Mouse (Mus musculus): ENCODE measurements at regions not wholly inside any gene's neighbourhood (a gene's known extent, or its start where the extent isn't known, plus 50 kb on each side); places are given as distances from the start of the nearest gene placed in this dataset.

GRCm38 (mm10) chr2:169035315-169035714 lies 79.9 kb upstream of the Zfp64 start:
- no peak overlapping the region for H3K4me3 ChIP-seq (ENCODE audit: insufficient read depth in 1 of 2, low read depth in 2 of 2, low read length in 2 of 2)
- no peak overlapping the region for H3K27ac ChIP-seq
- H3K4me1 ChIP-seq (replicated peaks; ENCODE audit: control insufficient read depth in 2 of 2, insufficient read depth in 2 of 2, low read length in 1 of 2), result no peaks in the 10 kb centered on the region
- ATAC-seq (ENCODE audit: insufficient read depth), result no peak
- H3K36me3 ChIP-seq (replicated peaks; ENCODE audit: control insufficient read depth, insufficient read depth, low read depth), result no peaks in the 10 kb centered on the region
- TF ChIP-seq EP300 (IDR thresholded peaks at IDR 0.05; ENCODE audit: low read depth) (no peak), CTCF (IDR thresholded peaks at IDR 0.05; ENCODE audit: low read depth) (peak; percentile 64)
- WGBS (ENCODE audit: insufficient replicate concordance), result 16% methylated on average over 3 of the region's 3 CpGs
- H3K27me3 ChIP-seq (ENCODE audit: control insufficient read depth, insufficient read depth, low read length), result no peaks in the 10 kb centered on the region
- H3K9me3 ChIP-seq (ENCODE audit: control insufficient read depth, low read length), result no peaks in the 10 kb centered on the region
- no peak overlapping the region for H3K9ac ChIP-seq (replicated peaks)
- DNase-seq (ENCODE audit: low read depth in 3 of 3, low spot score in 3 of 3), result peak in 1 of 3 experiments; percentile 1
- no peak overlapping the region for H3K4me2 ChIP-seq (ENCODE audit: low read depth)

- TF ChIP-seq EP300 (IDR thresholded peaks at IDR 0.05; ENCODE audit: low read depth), result no peak
- TF ChIP-seq CTCF (IDR thresholded peaks at IDR 0.05; ENCODE audit: low read depth), result no peak
- WGBS (ENCODE audit: insufficient replicate concordance), result 51% methylated on average over 18 of the region's 18 CpGs
- Histone ChIP-seq H3K9me3 (ENCODE audit: control insufficient read depth, low read length) (no peaks in the 10 kb centered on the region), H3K27me3 (ENCODE audit: control insufficient read depth, insufficient read depth, low read length) (no peaks in the 10 kb centered on the region), H3K4me3 (ENCODE audit: insufficient read depth in 1 of 2, low read depth in 2 of 2, low read length in 2 of 2) (no peak overlapping the region), H3K36me3 (replicated peaks; ENCODE audit: control insufficient read depth, insufficient read depth, low read depth) (no peaks in the 10 kb centered on the region), H3K27ac (no peak overlapping the region), H3K4me2 (ENCODE audit: low read depth) (no peak overlapping the region), H3K4me1 (replicated peaks; ENCODE audit: control insufficient read depth in 2 of 2, insufficient read depth in 2 of 2, low read length in 1 of 2) (no peaks in the 10 kb centered on the region), H3K9ac (replicated peaks) (no peak overlapping the region)
- DNase-seq (ENCODE audit: low read depth in 3 of 3, low spot score in 3 of 3) (no peak), ATAC-seq (ENCODE audit: insufficient read depth) (no peak)
Measured at GRCm38 (mm10) chr2:169033997-169034396, 78.6 kb upstream of the Zfp64 start.

GRCm38 (mm10) chr2:169033181-169033580 lies 77.8 kb upstream of the Zfp64 start:
- Histone ChIP-seq H3K27me3 (ENCODE audit: control insufficient read depth, insufficient read depth, low read length) (no peaks in the 10 kb centered on the region), H3K4me1 (replicated peaks; ENCODE audit: control insufficient read depth in 2 of 2, insufficient read depth in 2 of 2, low read length in 1 of 2) (no peaks in the 10 kb centered on the region), H3K9me3 (ENCODE audit: control insufficient read depth, low read length) (no peaks in the 10 kb centered on the region), H3K36me3 (replicated peaks; ENCODE audit: control insufficient read depth, insufficient read depth, low read depth) (no peaks in the 10 kb centered on the region), H3K9ac (replicated peaks) (no peak overlapping the region), H3K27ac (no peak overlapping the region), H3K4me2 (ENCODE audit: low read depth) (no peak overlapping the region), H3K4me3 (ENCODE audit: insufficient read depth in 1 of 2, low read depth in 2 of 2, low read length in 2 of 2) (no peak overlapping the region)
- DNase-seq (ENCODE audit: low read depth in 3 of 3, low spot score in 3 of 3) (no peak), ATAC-seq (ENCODE audit: insufficient read depth) (no peak)
- TF ChIP-seq CTCF (IDR thresholded peaks at IDR 0.05; ENCODE audit: low read depth) (no peak), EP300 (IDR thresholded peaks at IDR 0.05; ENCODE audit: low read depth) (no peak)
- 64% methylated on average over 3 of the region's 3 CpGs for WGBS (ENCODE audit: insufficient replicate concordance)

- H3K4me2 ChIP-seq (ENCODE audit: low read depth), result no peak overlapping the region
- 56% methylated on average over 9 of the region's 9 CpGs for WGBS (ENCODE audit: insufficient replicate concordance)
- H3K4me3 ChIP-seq (ENCODE audit: insufficient read depth in 1 of 2, low read depth in 2 of 2, low read length in 2 of 2), result no peak overlapping the region
- no peak overlapping the region for H3K27ac ChIP-seq
- H3K9me3 ChIP-seq (ENCODE audit: control insufficient read depth, low read length), result no peaks in the 10 kb centered on the region; the same call in 1 of the 2 replicates
- no peaks in the 10 kb centered on the region for H3K4me1 ChIP-seq (replicated peaks; ENCODE audit: control insufficient read depth in 2 of 2, insufficient read depth in 2 of 2, low read length in 1 of 2)
- H3K36me3 ChIP-seq (replicated peaks; ENCODE audit: control insufficient read depth, insufficient read depth, low read depth), result no peaks in the 10 kb centered on the region
- no peak for DNase-seq (ENCODE audit: low read depth in 3 of 3, low spot score in 3 of 3)
- no peaks in the 10 kb centered on the region for H3K27me3 ChIP-seq (ENCODE audit: control insufficient read depth, insufficient read depth, low read length)
- TF ChIP-seq EP300 (IDR thresholded peaks at IDR 0.05; ENCODE audit: low read depth) (no peak), CTCF (IDR thresholded peaks at IDR 0.05; ENCODE audit: low read depth) (no peak)
- H3K9ac ChIP-seq (replicated peaks), result no peak overlapping the region
- ATAC-seq (ENCODE audit: insufficient read depth), result no peak
Measured at GRCm38 (mm10) chr2:169028531-169029114, 73.2 kb upstream of the Zfp64 start.

- H3K9me3 ChIP-seq (ENCODE audit: control insufficient read depth, low read length), result no peaks in the 10 kb centered on the region
Measured at GRCm38 (mm10) chr2:169019037-169019436, 63.6 kb upstream of the Zfp64 start.

More at GRCm38 (mm10) chr2:169019037-169019436, 63.6 kb upstream of the Zfp64 start:
- Histone ChIP-seq H3K4me1 (replicated peaks; ENCODE audit: control insufficient read depth in 2 of 2, insufficient read depth in 2 of 2, low read length in 1 of 2) (no peaks in the 10 kb centered on the region), H3K27me3 (ENCODE audit: control insufficient read depth, insufficient read depth, low read length) (no peaks in the 10 kb centered on the region), H3K9ac (replicated peaks) (no peak overlapping the region), H3K4me3 (ENCODE audit: insufficient read depth in 1 of 2, low read depth in 2 of 2, low read length in 2 of 2) (no peak overlapping the region), H3K27ac (no peak overlapping the region), H3K36me3 (replicated peaks; ENCODE audit: control insufficient read depth, insufficient read depth, low read depth) (no peaks in the 10 kb centered on the region), H3K4me2 (ENCODE audit: low read depth) (no peak overlapping the region)
- ATAC-seq (ENCODE audit: insufficient read depth) (no peak), DNase-seq (ENCODE audit: low read depth in 3 of 3, low spot score in 3 of 3) (no peak)
- TF ChIP-seq EP300 (IDR thresholded peaks at IDR 0.05; ENCODE audit: low read depth) (no peak), CTCF (IDR thresholded peaks at IDR 0.05; ENCODE audit: low read depth) (no peak)
- WGBS (ENCODE audit: insufficient replicate concordance), result 57% methylated on average over 3 of the region's 3 CpGs
